Mouse (Mus musculus): Measurements from ENCODE around the gene Tmem208. TPM values are rescaled to one million over a fixed set of nuclear protein-coding genes. Genes with fewer than 3 reads are reported as not detected.

Gene Tmem208
- polyA plus RNA-seq, 1 experiment from 2014 or later, result 143 TPM

DNA sequence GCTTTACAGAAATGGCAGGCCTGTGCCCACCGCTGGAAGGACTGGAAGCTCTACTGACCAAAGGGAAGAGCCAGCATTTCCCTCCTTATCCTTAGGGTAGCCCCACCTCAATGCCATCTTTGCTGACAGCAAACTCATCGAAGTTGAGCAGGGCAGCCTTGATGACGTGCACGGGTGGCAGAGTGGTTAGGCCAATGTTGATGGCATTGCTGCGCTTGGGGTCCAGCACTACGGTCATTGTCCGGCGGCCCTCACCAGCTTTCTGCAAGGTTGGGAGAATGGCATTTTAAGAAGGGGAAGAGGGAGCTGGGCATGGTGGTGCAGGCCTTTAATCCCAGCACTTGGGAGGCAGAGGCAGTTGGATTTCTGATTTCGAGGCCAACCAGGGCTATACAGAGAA lies 5.8 kb downstream of the Tmem208 start:
- H3K9ac ChIP-seq (ENCODE audit: low read depth, low read length), result no peak overlapping the region
- peaks cover 7% of the 10 kb centered on the region for H3K4me1 ChIP-seq (ENCODE audit: control insufficient read depth, insufficient read depth, low read length)
- ATAC-seq, result no peak
- 93% methylated on average over 9 of the region's 9 CpGs for WGBS
- peaks cover 39% of the 10 kb centered on the region for H3K36me3 ChIP-seq (ENCODE audit: control insufficient read depth, insufficient read depth, low read length)
- no peaks in the 10 kb centered on the region for H3K9me3 ChIP-seq (replicated peaks; ENCODE audit: control insufficient read depth, low read length, poor library complexity, severe bottlenecking)
- no peaks in the 10 kb centered on the region for H3K27me3 ChIP-seq (ENCODE audit: control insufficient read depth, insufficient read depth, low read depth, low read length)
- H3K4me2 ChIP-seq (ENCODE audit: low read length), result no peak overlapping the region
- no peak overlapping the region for H3K27ac ChIP-seq (ENCODE audit: low read length)
- no peak overlapping the region for H3K4me3 ChIP-seq (ENCODE audit: low read depth, low read length)

GRCm38 (mm10) chr8:105332523-105332922 lies 6.4 kb downstream of the Tmem208 start:
- H3K4me3 ChIP-seq (ENCODE audit: low read depth, low read length), result no peak overlapping the region
- H3K9ac ChIP-seq (ENCODE audit: low read depth, low read length), result no peak overlapping the region
- no peak overlapping the region for H3K4me2 ChIP-seq (ENCODE audit: low read length)
- H3K27ac ChIP-seq (ENCODE audit: low read length), result no peak overlapping the region
- 69% methylated on average over 2 of the region's 2 CpGs for WGBS
- H3K9me3 ChIP-seq (replicated peaks; ENCODE audit: control insufficient read depth, low read length, poor library complexity, severe bottlenecking), result no peaks in the 10 kb centered on the region
- H3K27me3 ChIP-seq (ENCODE audit: control insufficient read depth, insufficient read depth, low read depth, low read length), result no peaks in the 10 kb centered on the region
- peaks cover 39% of the 10 kb centered on the region for H3K36me3 ChIP-seq (ENCODE audit: control insufficient read depth, insufficient read depth, low read length)
- ATAC-seq, result no peak
- H3K4me1 ChIP-seq (ENCODE audit: control insufficient read depth, insufficient read depth, low read length), result peaks cover under 1% of the 10 kb centered on the region

DNA sequence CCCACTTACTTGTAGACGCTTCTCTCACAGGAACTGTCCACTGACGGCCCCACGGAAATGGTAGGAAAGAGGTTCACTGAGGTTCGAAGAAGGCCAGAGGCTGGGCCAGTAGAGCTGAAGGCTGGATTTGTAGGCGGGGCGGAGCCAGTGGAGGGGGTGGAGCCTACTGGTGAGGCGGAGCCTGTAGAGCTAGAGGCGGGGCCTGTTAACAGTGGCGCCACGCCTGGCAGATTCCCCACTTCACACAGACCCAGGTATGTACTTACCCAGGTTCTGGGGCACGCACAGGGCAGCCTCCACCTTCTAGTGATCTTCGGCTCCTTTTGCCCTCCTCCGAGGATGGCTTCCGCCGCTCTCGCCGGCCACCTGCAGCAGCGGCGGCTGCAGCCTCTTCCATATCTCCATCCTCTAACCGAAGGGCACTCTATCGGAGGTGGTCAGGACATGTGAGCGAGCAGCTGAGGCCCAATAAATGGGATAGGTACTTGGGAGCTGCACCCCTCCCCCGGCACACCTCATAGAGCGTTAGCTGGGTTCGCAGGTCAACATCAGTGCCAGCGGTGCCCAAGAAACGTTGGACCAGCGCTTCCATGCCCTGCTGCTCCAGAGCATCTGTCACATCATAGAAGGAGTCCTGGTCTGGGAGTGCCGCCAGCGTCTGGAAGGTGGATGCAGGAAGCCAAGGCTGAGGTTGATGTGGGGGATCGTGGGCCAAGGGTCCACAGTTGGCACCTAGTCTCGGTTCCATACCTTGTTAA lies 10.4 kb downstream of the Tmem208 start:
- Histone ChIP-seq H3K27ac (ENCODE audit: low read length) (no peak overlapping the region), H3K9ac (ENCODE audit: low read depth, low read length) (peak overlapping the region; percentile 38; the same call in 1 of the 2 replicates), H3K4me1 (ENCODE audit: control insufficient read depth, insufficient read depth, low read length) (no peaks in the 10 kb centered on the region), H3K9me3 (replicated peaks; ENCODE audit: control insufficient read depth, low read length, poor library complexity, severe bottlenecking) (no peaks in the 10 kb centered on the region), H3K27me3 (ENCODE audit: control insufficient read depth, insufficient read depth, low read depth, low read length) (no peaks in the 10 kb centered on the region), H3K4me2 (ENCODE audit: low read length) (peak overlapping the region; percentile 34), H3K4me3 (ENCODE audit: low read depth, low read length) (peak overlapping the region; percentile 16), H3K36me3 (ENCODE audit: control insufficient read depth, insufficient read depth, low read length) (peaks cover 10% of the 10 kb centered on the region)
- peak; percentile 31 for ATAC-seq
- WGBS, result 50% methylated on average over 32 of the region's 32 CpGs

DNA sequence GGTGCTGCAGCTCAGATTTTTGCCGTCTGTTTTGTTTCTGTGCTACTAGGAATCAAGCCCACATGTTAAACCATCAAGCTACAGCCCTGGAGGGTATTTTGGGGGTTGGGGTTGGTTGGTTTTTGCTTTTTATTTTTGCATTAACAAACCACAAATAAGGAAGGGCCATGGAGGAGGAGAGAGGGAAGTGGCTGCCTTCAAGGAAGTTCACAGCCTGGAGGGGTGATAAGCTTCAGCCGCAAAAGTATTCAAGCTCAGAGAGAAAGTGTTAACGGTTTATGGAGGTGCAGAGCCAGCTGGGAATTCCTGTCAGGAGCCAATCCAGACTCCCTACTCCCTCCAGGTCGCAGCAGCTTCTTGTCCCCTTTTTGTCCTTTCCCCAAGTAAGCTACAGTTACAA lies 12.8 kb downstream of the Tmem208 start:
- no peak overlapping the region for H3K9ac ChIP-seq (ENCODE audit: low read depth, low read length)
- no peak for ATAC-seq
- no peaks in the 10 kb centered on the region for H3K27me3 ChIP-seq (ENCODE audit: control insufficient read depth, insufficient read depth, low read depth, low read length)
- H3K27ac ChIP-seq (ENCODE audit: low read length), result no peak overlapping the region
- H3K4me2 ChIP-seq (ENCODE audit: low read length), result no peak overlapping the region
- no peaks in the 10 kb centered on the region for H3K4me1 ChIP-seq (ENCODE audit: control insufficient read depth, insufficient read depth, low read length)
- WGBS, result 62% methylated on average over 4 of the region's 4 CpGs
- H3K4me3 ChIP-seq (ENCODE audit: low read depth, low read length), result no peak overlapping the region
- no peaks in the 10 kb centered on the region for H3K9me3 ChIP-seq (replicated peaks; ENCODE audit: control insufficient read depth, low read length, poor library complexity, severe bottlenecking)
- peaks cover 5% of the 10 kb centered on the region for H3K36me3 ChIP-seq (ENCODE audit: control insufficient read depth, insufficient read depth, low read length)

GRCm38 (mm10) chr8:105339886-105340635 lies 13.9 kb downstream of the Tmem208 start:
- no peaks in the 10 kb centered on the region for H3K4me1 ChIP-seq (ENCODE audit: control insufficient read depth, insufficient read depth, low read length)
- no peak for ATAC-seq
- H3K4me2 ChIP-seq (ENCODE audit: low read length), result no peak overlapping the region
- 85% methylated on average over 6 of the region's 6 CpGs for WGBS
- H3K27me3 ChIP-seq (ENCODE audit: control insufficient read depth, insufficient read depth, low read depth, low read length), result no peaks in the 10 kb centered on the region
- H3K4me3 ChIP-seq (ENCODE audit: low read depth, low read length), result no peak overlapping the region
- no peak overlapping the region for H3K9ac ChIP-seq (ENCODE audit: low read depth, low read length)
- no peaks in the 10 kb centered on the region for H3K36me3 ChIP-seq (ENCODE audit: control insufficient read depth, insufficient read depth, low read length)
- no peak overlapping the region for H3K27ac ChIP-seq (ENCODE audit: low read length)
- no peaks in the 10 kb centered on the region for H3K9me3 ChIP-seq (replicated peaks; ENCODE audit: control insufficient read depth, low read length, poor library complexity, severe bottlenecking)

DNA sequence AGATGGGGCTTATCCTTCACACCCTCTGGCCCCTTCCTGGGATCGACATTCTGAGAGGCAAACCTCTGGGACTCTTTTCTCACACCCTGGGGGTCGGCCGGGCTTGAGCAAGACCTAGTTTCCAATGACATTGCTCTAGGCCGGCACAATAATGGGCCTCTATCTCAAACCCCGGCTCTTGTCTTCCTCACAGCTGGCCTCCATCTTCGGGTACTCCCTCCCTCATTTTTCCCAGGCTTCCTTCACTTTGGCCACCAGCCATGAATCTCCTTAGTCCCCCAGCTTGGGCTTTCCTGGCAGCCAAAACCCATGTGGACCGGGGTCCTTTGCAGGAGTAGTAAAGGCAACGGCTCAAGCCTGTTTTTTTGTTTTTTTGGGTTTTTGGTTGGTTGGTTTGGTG lies 15.2 kb downstream of the Tmem208 start:
- ATAC-seq, result no peak
- no peaks in the 10 kb centered on the region for H3K4me1 ChIP-seq (ENCODE audit: control insufficient read depth, insufficient read depth, low read length)
- no peak overlapping the region for H3K4me3 ChIP-seq (ENCODE audit: low read depth, low read length)
- no peak overlapping the region for H3K27ac ChIP-seq (ENCODE audit: low read length)
- H3K27me3 ChIP-seq (ENCODE audit: control insufficient read depth, insufficient read depth, low read depth, low read length), result 0 out of 2 replicates have a peak, but pooled peaks cover under 1% of the 10 kb centered on the region
- 42% methylated on average over 8 of the region's 8 CpGs for WGBS
- no peaks in the 10 kb centered on the region for H3K9me3 ChIP-seq (replicated peaks; ENCODE audit: control insufficient read depth, low read length, poor library complexity, severe bottlenecking)
- H3K36me3 ChIP-seq (ENCODE audit: control insufficient read depth, insufficient read depth, low read length), result no peaks in the 10 kb centered on the region
- H3K4me2 ChIP-seq (ENCODE audit: low read length), result no peak overlapping the region
- H3K9ac ChIP-seq (ENCODE audit: low read depth, low read length), result no peak overlapping the region

GRCm38 (mm10) chr8:105342768-105343167 lies 16.6 kb downstream of the Tmem208 start:
- no peak for ATAC-seq
- Histone ChIP-seq H3K27me3 (ENCODE audit: control insufficient read depth, insufficient read depth, low read depth, low read length) (peaks cover 12% of the 10 kb centered on the region; the same call in 1 of the 2 replicates), H3K9ac (ENCODE audit: low read depth, low read length) (no peak overlapping the region), H3K4me1 (ENCODE audit: control insufficient read depth, insufficient read depth, low read length) (peaks cover 6% of the 10 kb centered on the region; the same call in 1 of the 2 replicates), H3K9me3 (replicated peaks; ENCODE audit: control insufficient read depth, low read length, poor library complexity, severe bottlenecking) (no peaks in the 10 kb centered on the region), H3K27ac (ENCODE audit: low read length) (no peak overlapping the region), H3K4me2 (ENCODE audit: low read length) (no peak overlapping the region), H3K4me3 (ENCODE audit: low read depth, low read length) (no peak overlapping the region), H3K36me3 (ENCODE audit: control insufficient read depth, insufficient read depth, low read length) (no peaks in the 10 kb centered on the region)
- 80% methylated on average over 4 of the region's 4 CpGs for WGBS

- ATAC-seq, result no peak
These were observed 17.8 kb downstream of the Tmem208 start for GRCm38 (mm10) chr8:105343791-105344574.

More at GRCm38 (mm10) chr8:105343791-105344574, 17.8 kb downstream of the Tmem208 start:
- Histone ChIP-seq H3K27me3 (ENCODE audit: control insufficient read depth, insufficient read depth, low read depth, low read length) (peaks cover 12% of the 10 kb centered on the region; the same call in 1 of the 2 replicates), H3K4me2 (ENCODE audit: low read length) (no peak overlapping the region), H3K4me1 (ENCODE audit: control insufficient read depth, insufficient read depth, low read length) (peaks cover 6% of the 10 kb centered on the region; the same call in 1 of the 2 replicates), H3K27ac (ENCODE audit: low read length) (no peak overlapping the region), H3K4me3 (ENCODE audit: low read depth, low read length) (no peak overlapping the region), H3K9me3 (replicated peaks; ENCODE audit: control insufficient read depth, low read length, poor library complexity, severe bottlenecking) (no peaks in the 10 kb centered on the region), H3K36me3 (ENCODE audit: control insufficient read depth, insufficient read depth, low read length) (no peaks in the 10 kb centered on the region), H3K9ac (ENCODE audit: low read depth, low read length) (no peak overlapping the region)
- 79% methylated on average over 6 of the region's 8 CpGs for WGBS
